Mouse (Mus musculus) midbrain, embryonic 14.5 days (tissue): ENCODE data around the gene Oas1c. TPM values are rescaled to one million over a fixed set of nuclear protein-coding genes. Genes with fewer than 3 reads are reported as not detected.

Experiments used
- ATAC-seq: fragments of 200-750 bp; cut with Nextera tagmentation; 2 replicates; pipeline ENCODE4 v1.8.0; 2017; ENCODE audit warnings: moderate number of reproducible peaks, moderate library complexity; ENCODE audit not compliant: low FRiP score, low TSS enrichment
- DNase-seq: peaks from one replicate; pipeline ENCODE4 v3.0.0-alpha.2; 2015
- H3K27ac ChIP-seq: fragments of 300-500 bp; sonication (generic); replicated peaks from 2 replicates; pipeline ENCODE4 v1.5.1; 2014; ENCODE audit warnings: mild to moderate bottlenecking, low read depth, low read length, moderate library complexity
- H3K27me3 ChIP-seq: fragments of 300-500 bp; sonication (generic); 2 replicates; pipeline ENCODE4 v1.6.1; 2014; ENCODE audit warnings: low read length, control low read depth, mixed read lengths; ENCODE audit not compliant: control insufficient read depth, insufficient read depth
- H3K36me3 ChIP-seq: fragments of 300-500 bp; sonication (generic); 2 replicates; pipeline ENCODE4 v1.6.1; 2014; ENCODE audit warnings: low read length, control low read depth; ENCODE audit not compliant: control insufficient read depth, insufficient read depth
- H3K4me1 ChIP-seq: fragments of 300-500 bp; sonication (generic); 2 replicates; pipeline ENCODE4 v1.6.1; 2014; ENCODE audit warnings: mild to moderate bottlenecking, antibody characterized with exemption, low read length, control low read depth; ENCODE audit not compliant: control insufficient read depth, insufficient read depth
- H3K4me2 ChIP-seq: fragments of 300-500 bp; sonication (generic); 2 replicates; pipeline ENCODE4 v1.6.1; 2014; ENCODE audit warnings: mild to moderate bottlenecking, low read length, moderate library complexity
- H3K4me3 ChIP-seq: fragments of 300-500 bp; sonication (generic); replicated peaks from 2 replicates; pipeline ENCODE4 v1.5.1; 2014; ENCODE audit warnings: low read depth, low read length
- H3K9ac ChIP-seq: fragments of 300-500 bp; sonication (generic); replicated peaks from 2 replicates; pipeline ENCODE4 v1.6.1; 2014; ENCODE audit warnings: mild to moderate bottlenecking, low read length, moderate library complexity
- H3K9me3 ChIP-seq: fragments of 300-500 bp; sonication (generic); 2 replicates; pipeline ENCODE4 v1.6.1; 2016; ENCODE audit warnings: low read length, control low read depth, mixed read lengths; ENCODE audit not compliant: control insufficient read depth
- WGBS: fragments of 180-500 bp; shearing (Covaris S2); extraction: QIAGEN DNeasy Blood & Tissue Kit; methylation state at CpG from one replicate; pipeline ENCODE4 v1.1.7; 2014; 5-methylcytosine and 5-hydroxymethylcytosine counted together
- polyA plus RNA-seq: library from polyadenylated mRNA; unstranded; fragments of >200 nt; fragmentation: Nextera tagmentation; extraction: Ambion mirVana; gene quantifications from 2 replicates; pipeline ENCODE4 v1.2.1, GENCODE M21; 2014

The Oas1c gene
- polyA plus RNA-seq, 1 experiment from 2014 or later = 0.36 TPM

DNA sequence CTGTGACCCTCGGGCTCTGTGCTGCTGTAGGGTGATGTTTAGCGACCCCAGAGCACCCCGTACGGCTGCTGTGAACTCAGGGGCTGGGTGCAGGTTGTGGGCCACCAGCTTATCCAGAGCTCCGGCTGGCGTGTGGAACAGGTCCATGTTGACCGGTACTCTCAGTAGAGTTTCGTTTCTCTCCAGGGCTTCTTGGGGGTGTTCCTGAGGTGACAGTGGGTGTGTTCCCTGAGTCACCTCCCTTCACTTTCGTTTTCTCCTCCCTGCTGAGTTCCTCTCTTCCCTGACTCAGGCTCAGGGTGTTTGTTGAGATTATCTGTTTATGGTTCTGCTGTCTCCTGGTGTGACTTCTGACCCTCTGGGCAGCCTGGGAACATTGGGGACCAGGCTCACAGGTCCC is 34.8 kb downstream of the Oas1c start, which contains the start of gene Oas3:
Oas3 (minus strand) TSS at position 184 of the 400 bp plus-strand sequence.
- no peak within 1 kb of the TSS for H3K4me2 ChIP-seq
- no peak for ATAC-seq
- no peak for DNase-seq
- H3K4me3 ChIP-seq = no peak within 1 kb of the TSS
- no peak within 1 kb of the TSS for H3K9ac ChIP-seq
- no peaks in the 10 kb centered on the region for H3K27me3 ChIP-seq
- H3K9me3 ChIP-seq = no peaks in the 10 kb centered on the region
- WGBS = 79% methylated on average over 9 of the region's 9 CpGs
- no peak within 1 kb of the TSS for H3K27ac ChIP-seq
- no peaks in the 10 kb centered on the region for H3K36me3 ChIP-seq
- H3K4me1 ChIP-seq = no peaks in the 10 kb centered on the region

DNA sequence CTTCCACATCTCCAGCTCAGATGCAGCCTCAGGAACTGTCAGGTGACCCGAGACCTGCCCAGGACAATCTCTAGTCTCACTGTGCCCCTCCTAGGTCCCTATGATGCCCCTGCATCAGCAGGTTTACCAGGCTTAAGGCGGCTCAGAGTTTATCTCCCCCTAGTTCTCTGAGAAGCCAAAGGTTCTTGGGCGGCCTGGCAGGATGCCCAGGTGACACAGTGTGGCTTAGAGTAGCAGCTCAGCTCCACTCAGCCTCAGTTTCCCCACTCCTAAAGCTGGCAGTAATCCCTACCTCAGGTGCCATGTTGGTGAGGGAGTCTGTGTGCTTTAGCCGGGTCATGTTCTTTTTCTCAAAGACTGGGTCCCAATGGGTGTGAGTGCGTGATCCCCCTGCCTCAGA is 35.5 kb downstream of the Oas1c start:
- no peaks in the 10 kb centered on the region for H3K27me3 ChIP-seq
- ATAC-seq (no peak), DNase-seq (no peak)
- H3K9me3 ChIP-seq = no peaks in the 10 kb centered on the region
- 82% methylated on average over 5 of the region's 5 CpGs for WGBS
- H3K36me3 ChIP-seq = no peaks in the 10 kb centered on the region
- H3K4me3 ChIP-seq = no peak overlapping the region
- no peak overlapping the region for H3K27ac ChIP-seq
- H3K4me2 ChIP-seq = no peak overlapping the region
- H3K4me1 ChIP-seq = no peaks in the 10 kb centered on the region
- no peak overlapping the region for H3K9ac ChIP-seq

DNA sequence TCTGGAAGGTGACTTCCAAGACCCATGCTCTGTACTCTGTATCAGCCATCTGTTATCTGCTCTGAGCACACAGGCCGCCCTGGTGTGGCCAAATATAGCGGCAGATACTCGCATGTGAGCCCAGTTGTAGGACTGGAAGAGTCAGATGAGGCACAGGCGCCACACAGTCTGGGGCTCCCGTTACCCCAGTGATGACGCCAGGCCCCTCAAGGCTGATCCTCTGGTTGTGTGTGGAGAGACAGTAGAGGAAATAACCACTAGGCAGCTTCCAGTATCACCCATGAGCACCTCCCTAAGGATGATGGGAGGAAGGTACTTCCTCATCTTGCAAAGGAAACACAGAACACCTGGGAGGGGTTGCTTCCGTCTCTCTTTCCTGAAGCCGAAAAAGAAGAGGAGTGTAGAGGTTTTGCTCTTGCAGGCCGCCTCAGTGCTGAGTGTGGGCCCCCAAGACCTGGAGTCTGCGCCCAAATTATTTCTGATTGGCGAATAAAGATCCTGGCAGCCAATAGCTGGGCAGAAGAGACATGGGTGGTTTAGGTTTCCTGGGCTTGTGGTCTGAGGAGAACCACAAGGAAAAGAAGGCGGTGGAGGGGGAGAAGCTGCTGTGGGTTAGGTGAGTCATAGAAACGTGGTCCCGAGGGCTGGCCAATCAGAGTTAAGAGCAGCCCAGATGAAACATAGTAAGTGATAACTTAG is 36.9 kb downstream of the Oas1c start:
- Histone ChIP-seq H3K4me2 (no peak overlapping the region), H3K36me3 (no peaks in the 10 kb centered on the region), H3K9me3 (no peaks in the 10 kb centered on the region), H3K27ac (no peak overlapping the region), H3K9ac (no peak overlapping the region), H3K4me1 (no peaks in the 10 kb centered on the region), H3K27me3 (no peaks in the 10 kb centered on the region), H3K4me3 (no peak overlapping the region)
- DNase-seq (no peak), ATAC-seq (no peak)
- WGBS = 79% methylated on average over 14 of the region's 14 CpGs

DNA sequence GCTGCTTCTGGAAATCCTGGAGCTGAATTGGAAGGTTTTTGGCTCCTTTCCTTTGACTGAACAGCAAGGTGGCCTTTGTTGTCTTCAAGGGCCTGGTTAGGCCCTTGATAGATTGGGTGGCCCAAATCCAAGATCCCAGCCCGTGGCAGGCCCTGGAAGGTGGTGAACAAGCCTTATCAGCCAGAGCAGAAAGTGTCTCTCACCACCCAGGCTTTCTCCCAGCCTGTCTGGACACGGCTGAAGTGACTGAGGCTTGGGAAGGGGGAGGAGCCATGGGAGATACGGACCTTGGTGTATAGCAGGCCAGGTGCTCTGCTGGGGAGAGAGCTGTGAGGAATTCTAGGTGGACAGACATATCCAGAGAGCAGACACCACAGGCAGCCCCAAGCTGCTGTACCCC is 42.9 kb downstream of the Oas1c start:
- Histone ChIP-seq H3K27ac (no peak overlapping the region), H3K27me3 (no peaks in the 10 kb centered on the region), H3K4me2 (no peak overlapping the region), H3K4me1 (no peaks in the 10 kb centered on the region), H3K4me3 (no peak overlapping the region), H3K36me3 (no peaks in the 10 kb centered on the region), H3K9me3 (no peaks in the 10 kb centered on the region), H3K9ac (no peak overlapping the region)
- DNase-seq = no peak
- WGBS = 65% methylated on average over 3 of the region's 3 CpGs
- ATAC-seq = no peak

DNA sequence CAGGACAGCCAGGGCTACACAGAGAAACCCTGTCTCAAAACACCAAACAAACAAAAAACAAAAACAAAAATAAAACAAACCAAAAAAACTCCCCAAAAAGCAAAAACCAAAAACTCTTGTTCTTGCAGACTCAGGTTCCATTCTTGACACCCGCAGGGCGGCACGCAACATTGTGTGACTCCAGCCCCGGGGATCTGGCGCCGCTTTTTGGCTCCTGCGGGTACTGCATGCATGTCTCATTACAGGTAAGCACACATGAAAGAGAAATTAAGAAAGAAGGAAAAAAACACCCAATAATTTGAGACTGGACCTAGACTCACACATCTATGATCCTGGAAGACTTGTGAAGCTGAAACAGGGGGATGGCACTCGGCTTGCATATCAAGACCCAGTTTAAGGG is 47.3 kb downstream of the Oas1c start:
- no peak for ATAC-seq
- DNase-seq = no peak
- H3K9ac ChIP-seq = no peak overlapping the region
- no peak overlapping the region for H3K4me2 ChIP-seq
- H3K27ac ChIP-seq = no peak overlapping the region
- H3K4me3 ChIP-seq = no peak overlapping the region
- H3K36me3 ChIP-seq = no peaks in the 10 kb centered on the region
- H3K27me3 ChIP-seq = no peaks in the 10 kb centered on the region
- H3K9me3 ChIP-seq = no peaks in the 10 kb centered on the region
- H3K4me1 ChIP-seq = no peaks in the 10 kb centered on the region
- WGBS = 77% methylated on average over 8 of the region's 8 CpGs

DNA sequence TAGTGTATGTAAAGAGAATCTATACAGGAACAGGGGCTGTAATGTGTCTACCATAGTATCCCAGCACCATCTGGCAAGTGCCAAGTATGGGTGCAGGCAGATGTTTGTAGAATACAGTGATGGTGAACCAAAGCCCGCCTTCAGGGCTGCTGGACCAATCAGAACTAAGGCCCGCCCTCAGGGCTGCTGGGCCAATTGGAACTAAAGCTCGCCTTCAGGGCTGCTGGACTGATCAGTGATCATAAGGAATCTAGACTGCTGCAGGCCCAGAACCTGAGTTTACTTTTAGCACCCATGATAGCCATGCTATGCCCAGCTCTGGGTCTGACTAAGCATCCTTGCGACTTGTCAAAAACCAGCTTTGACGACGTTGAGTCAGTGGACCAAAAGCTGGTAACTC is 50.4 kb downstream of the Oas1c start:
- Histone ChIP-seq H3K27me3 (no peaks in the 10 kb centered on the region), H3K9me3 (no peaks in the 10 kb centered on the region), H3K36me3 (no peaks in the 10 kb centered on the region), H3K4me1 (no peaks in the 10 kb centered on the region), H3K9ac (no peak overlapping the region), H3K27ac (no peak overlapping the region), H3K4me2 (0 out of 2 replicates have a peak overlapping the region, but pooled peaks have one; percentile 26), H3K4me3 (no peak overlapping the region)
- DNase-seq (peak; percentile 49), ATAC-seq (no peak)
- WGBS = 20% methylated on average over 6 of the region's 6 CpGs

DNA sequence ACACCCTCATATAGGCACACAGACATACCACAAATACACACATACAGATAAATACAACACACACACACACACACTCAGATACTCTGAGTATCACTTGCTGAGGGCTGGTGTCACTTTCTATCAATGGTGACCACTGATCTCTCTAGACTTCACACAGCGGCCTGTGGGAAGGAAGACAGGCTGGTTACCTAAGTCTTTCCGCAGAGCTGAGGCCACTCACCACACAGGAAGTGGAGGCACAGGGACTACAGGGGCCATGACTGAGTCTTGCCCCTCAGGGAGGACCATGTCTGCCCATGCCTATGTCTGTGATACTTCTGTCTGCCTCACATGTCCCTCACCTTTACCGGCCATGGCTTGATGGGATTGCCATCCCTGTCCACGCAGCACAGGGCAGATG is 58.1 kb downstream of the Oas1c start:
- no peaks in the 10 kb centered on the region for H3K36me3 ChIP-seq
- no peak overlapping the region for H3K9ac ChIP-seq
- H3K9me3 ChIP-seq = no peaks in the 10 kb centered on the region
- H3K27me3 ChIP-seq = no peaks in the 10 kb centered on the region
- no peak overlapping the region for H3K4me3 ChIP-seq
- no peaks in the 10 kb centered on the region for H3K4me1 ChIP-seq
- H3K27ac ChIP-seq = no peak overlapping the region
- H3K4me2 ChIP-seq = no peak overlapping the region
- WGBS = 85% methylated on average over 4 of the region's 4 CpGs
- ATAC-seq (no peak), DNase-seq (no peak)

DNA sequence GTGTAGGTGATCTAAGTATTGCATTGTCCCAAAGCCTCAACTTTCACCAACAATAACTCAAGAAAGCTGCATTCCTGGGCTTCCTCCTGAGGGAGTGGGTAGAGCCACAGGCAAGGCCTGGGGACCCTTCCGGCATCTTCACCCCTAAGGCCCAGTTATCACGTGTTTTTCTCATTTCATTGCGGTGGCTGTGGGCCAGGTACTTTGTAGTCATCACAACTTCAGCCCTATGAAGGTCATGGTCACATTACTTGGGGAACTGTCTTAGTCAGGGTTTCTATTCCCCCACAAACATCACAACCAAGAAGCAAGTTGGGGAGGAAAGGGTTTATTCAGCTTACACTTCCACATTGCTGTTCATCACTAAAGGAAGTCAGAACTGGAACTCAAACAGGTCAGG is 59.5 kb downstream of the Oas1c start:
- Histone ChIP-seq H3K9ac (no peak overlapping the region), H3K4me1 (no peaks in the 10 kb centered on the region), H3K4me2 (no peak overlapping the region), H3K4me3 (no peak overlapping the region), H3K27me3 (no peaks in the 10 kb centered on the region), H3K36me3 (no peaks in the 10 kb centered on the region), H3K9me3 (no peaks in the 10 kb centered on the region), H3K27ac (no peak overlapping the region)
- 83% methylated on average over 3 of the region's 3 CpGs for WGBS
- DNase-seq (no peak), ATAC-seq (no peak)

DNA sequence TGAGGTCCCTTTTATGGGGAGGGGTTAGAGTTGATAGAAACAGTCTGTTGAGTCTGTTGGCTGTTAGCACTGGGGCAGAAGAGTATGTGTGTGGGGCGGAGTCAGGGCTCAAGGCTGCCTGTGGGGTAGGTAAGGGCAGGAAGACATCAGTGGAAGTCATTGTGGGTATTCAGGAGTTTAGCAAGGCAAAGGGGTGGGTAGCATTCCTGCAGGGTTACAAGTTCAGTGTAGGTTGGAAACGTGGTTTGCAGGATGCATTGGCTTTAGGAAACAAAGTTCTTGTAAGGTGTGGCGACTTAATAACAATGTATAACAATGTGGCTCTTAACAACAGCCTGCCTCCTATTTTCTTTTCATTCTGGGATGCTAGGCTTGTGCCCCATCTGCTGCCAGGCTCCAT is 61.1 kb downstream of the Oas1c start:
- Histone ChIP-seq H3K4me2 (no peak overlapping the region), H3K9ac (no peak overlapping the region), H3K27me3 (no peaks in the 10 kb centered on the region), H3K4me3 (no peak overlapping the region), H3K9me3 (no peaks in the 10 kb centered on the region), H3K27ac (no peak overlapping the region), H3K36me3 (no peaks in the 10 kb centered on the region), H3K4me1 (no peaks in the 10 kb centered on the region)
- WGBS = 68% methylated on average over 3 of the region's 3 CpGs
- no peak for DNase-seq
- ATAC-seq = no peak
